Mouse (Mus musculus) embryonic facial prominence, embryonic 14.5 days (tissue): ENCODE results near the gene Cdk2ap2. TPM values are rescaled to one million over a fixed set of nuclear protein-coding genes. Genes with fewer than 3 reads are reported as not detected.
"Not testable (repeated sequence)": the region's sequence is repeated elsewhere in the genome, so short reads cannot be mapped to it uniquely, and the experiment has no call there.

Source experiments
- ATAC-seq: fragments of 200-750 bp; cut with Nextera tagmentation; 2 replicates; pipeline ENCODE4 v1.8.0; 2017; ENCODE audit warnings: low read depth, moderate number of reproducible peaks, moderate TSS enrichment
- DNase-seq: peaks from one replicate; pipeline ENCODE4 v3.0.0-alpha.2; 2015; ENCODE audit warnings: low spot score
- H3K27ac ChIP-seq: fragments of 300-500 bp; sonication (generic); replicated peaks from 2 replicates; pipeline ENCODE4 v1.5.1; 2014; ENCODE audit warnings: low read depth, mild to moderate bottlenecking, low read length, moderate library complexity
- H3K27me3 ChIP-seq: fragments of 300-500 bp; sonication (generic); replicated peaks from 2 replicates; pipeline ENCODE4 v1.6.1; 2014; ENCODE audit warnings: low read length; ENCODE audit not compliant: control insufficient read depth, insufficient read depth
- H3K36me3 ChIP-seq: fragments of 300-500 bp; sonication (generic); 2 replicates; pipeline ENCODE4 v1.6.1; 2014; ENCODE audit warnings: low read length, mixed read lengths; ENCODE audit not compliant: control insufficient read depth, insufficient read depth
- H3K4me1 ChIP-seq: fragments of 300-500 bp; sonication (generic); 2 replicates; pipeline ENCODE4 v1.6.1; 2014; ENCODE audit warnings: antibody characterized with exemption, low read length; ENCODE audit not compliant: control insufficient read depth, insufficient read depth
- H3K4me2 ChIP-seq: fragments of 300-500 bp; sonication (generic); 2 replicates; pipeline ENCODE4 v1.6.1; 2014; ENCODE audit warnings: low read depth, mild to moderate bottlenecking, low read length, moderate library complexity, mixed read lengths
- H3K4me3 ChIP-seq: fragments of 300-500 bp; sonication (generic); 2 replicates; pipeline ENCODE4 v1.5.1; 2014; ENCODE audit warnings: low read depth, mild to moderate bottlenecking, low read length
- H3K9ac ChIP-seq: fragments of 300-500 bp; sonication (generic); 2 replicates; pipeline ENCODE4 v1.6.1; 2014; ENCODE audit warnings: low read depth, mild to moderate bottlenecking, low read length, moderate library complexity, mixed read lengths
- H3K9me3 ChIP-seq: fragments of 300-500 bp; sonication (generic); 2 replicates; pipeline ENCODE4 v1.6.1; 2016; ENCODE audit warnings: low read length; ENCODE audit not compliant: control insufficient read depth
- WGBS: fragments of 180-500 bp; shearing (Covaris S2); extraction: QIAGEN DNeasy Blood & Tissue Kit; methylation state at CpG from one replicate; pipeline ENCODE4 v1.1.7; 2014; 5-methylcytosine and 5-hydroxymethylcytosine counted together
- polyA plus RNA-seq: library from polyadenylated mRNA; unstranded; fragments of >200 nt; fragmentation: Nextera tagmentation; extraction: Ambion mirVana; gene quantifications from 2 replicates; pipeline ENCODE4 v1.2.1, GENCODE M21; 2014

The Cdk2ap2 gene
- polyA plus RNA-seq, 1 experiment from 2014 or later: 68.6 TPM

GRCm38 (mm10) chr19:4125741-4126696, 29.0 kb downstream of the Cdk2ap2 start, which contains the start of gene Aip:
Gene Aip (minus strand): TSS chr19:4125858.
- peak; percentile 96 for ATAC-seq
- Histone ChIP-seq H3K27ac (peak within 1 kb of the TSS; percentile 76), H3K36me3 (peaks cover 31% of the 10 kb centered on the region), H3K4me3 (peak within 1 kb of the TSS; percentile 85), H3K9ac (peak within 1 kb of the TSS; percentile 83), H3K4me1 (peaks cover 8% of the 10 kb centered on the region; the same call in 1 of the 2 replicates), H3K4me2 (peak within 1 kb of the TSS; percentile 79), H3K9me3 (no peaks in the 10 kb centered on the region), H3K27me3 (no peaks in the 10 kb centered on the region)
- WGBS: 2% methylated on average over 30 of the region's 64 CpGs
- DNase-seq: peak; percentile 99

DNA sequence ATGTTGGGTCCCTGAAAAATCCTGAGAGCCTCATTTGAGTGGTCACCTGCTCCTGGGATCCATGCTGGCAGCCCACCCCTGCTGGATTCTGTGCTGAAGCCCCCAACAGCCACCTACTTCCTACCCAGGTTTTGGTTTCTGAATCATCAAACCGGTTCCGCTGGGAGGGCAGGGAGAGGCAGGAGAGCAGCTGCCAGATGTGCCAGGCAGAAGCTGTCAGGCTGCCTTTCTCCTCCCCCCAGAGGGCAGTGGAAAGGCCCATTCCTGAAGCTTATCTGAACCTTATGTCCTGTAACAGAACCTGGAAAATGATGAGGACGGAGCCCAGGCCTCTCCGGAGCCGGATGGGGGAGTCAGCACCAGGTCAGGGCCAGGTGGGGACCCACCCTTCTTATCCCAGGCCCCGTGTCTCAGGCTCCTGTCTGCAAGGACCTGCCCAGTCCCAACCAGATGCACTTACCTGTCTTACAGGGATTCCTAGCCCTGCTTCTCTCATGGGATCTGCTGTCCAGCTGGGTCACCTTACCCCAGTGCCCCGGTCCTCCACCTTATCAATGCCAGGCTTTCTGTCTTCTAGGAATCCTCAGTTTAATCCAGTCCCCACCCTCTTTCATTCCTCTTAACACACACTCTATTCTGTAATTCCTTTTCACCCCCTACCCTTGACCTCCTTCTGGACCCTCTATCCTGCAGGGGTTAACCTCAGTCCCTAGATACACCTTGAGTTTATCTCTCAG, 29.9 kb downstream of the Cdk2ap2 start:
- WGBS: 34% methylated on average over 7 of the region's 7 CpGs
- no peak overlapping the region for H3K27ac ChIP-seq
- H3K36me3 ChIP-seq: peaks cover 40% of the 10 kb centered on the region
- H3K9ac ChIP-seq: peak overlapping the region; percentile 83
- H3K9me3 ChIP-seq: no peaks in the 10 kb centered on the region
- DNase-seq (peak; percentile 54), ATAC-seq (no peak)
- 0 out of 2 replicates have a peak, but pooled peaks cover 6% of the 10 kb centered on the region for H3K4me1 ChIP-seq
- peak overlapping the region; percentile 85 for H3K4me3 ChIP-seq
- peak overlapping the region; percentile 79 for H3K4me2 ChIP-seq
- H3K27me3 ChIP-seq: no peaks in the 10 kb centered on the region

- peaks cover 45% of the 10 kb centered on the region for H3K36me3 ChIP-seq
- H3K4me2 ChIP-seq: no peak overlapping the region
- H3K9ac ChIP-seq: no peak overlapping the region
- H3K27ac ChIP-seq: no peak overlapping the region
- 93% methylated on average over 7 of the region's 7 CpGs for WGBS
- H3K27me3 ChIP-seq: no peaks in the 10 kb centered on the region
- 0 out of 2 replicates have a peak, but pooled peaks cover 6% of the 10 kb centered on the region for H3K4me1 ChIP-seq
- H3K9me3 ChIP-seq: no peaks in the 10 kb centered on the region
- H3K4me3 ChIP-seq: no peak overlapping the region
- ATAC-seq: no peak
- no peak for DNase-seq
Measured at GRCm38 (mm10) chr19:4129462-4129861, 32.5 kb downstream of the Cdk2ap2 start.

DNA sequence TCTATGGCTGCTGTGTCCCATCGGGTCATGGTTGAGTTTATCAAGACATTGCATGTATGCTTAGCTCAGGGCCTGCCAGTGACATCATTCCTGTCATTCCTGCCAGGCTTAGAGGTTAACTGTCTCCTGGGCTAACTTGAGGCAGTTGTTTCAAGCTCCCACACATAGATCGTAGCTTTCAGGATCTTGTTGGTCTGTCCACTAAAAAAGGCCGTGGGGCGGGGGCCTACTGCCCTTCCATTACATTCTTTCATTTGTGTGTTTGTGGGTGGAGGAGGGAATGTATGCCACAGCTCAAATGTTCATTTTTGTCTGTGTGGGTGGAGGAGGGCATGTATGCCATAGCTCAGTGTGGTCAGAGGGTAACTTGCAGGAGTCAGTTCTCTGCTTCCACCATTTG, 33.1 kb downstream of the Cdk2ap2 start:
- no peak overlapping the region for H3K9ac ChIP-seq
- peaks cover 45% of the 10 kb centered on the region for H3K36me3 ChIP-seq
- ATAC-seq: no peak

GRCm38 (mm10) chr19:4131075-4131474, 34.1 kb downstream of the Cdk2ap2 start:
- H3K36me3 ChIP-seq: peaks cover 45% of the 10 kb centered on the region
- no peak for ATAC-seq
- 84% methylated on average over 5 of the region's 5 CpGs for WGBS

More for the DNA sequence above, 33.1 kb downstream of the Cdk2ap2 start:
- H3K27me3 ChIP-seq: no peaks in the 10 kb centered on the region
- H3K4me1 ChIP-seq: 0 out of 2 replicates have a peak, but pooled peaks cover 6% of the 10 kb centered on the region
- DNase-seq: no peak
- no peak overlapping the region for H3K27ac ChIP-seq
- no peaks in the 10 kb centered on the region for H3K9me3 ChIP-seq
- WGBS: 92% methylated on average over 4 of the region's 4 CpGs
- H3K4me3 ChIP-seq: no peak overlapping the region
- H3K4me2 ChIP-seq: no peak overlapping the region

DNA sequence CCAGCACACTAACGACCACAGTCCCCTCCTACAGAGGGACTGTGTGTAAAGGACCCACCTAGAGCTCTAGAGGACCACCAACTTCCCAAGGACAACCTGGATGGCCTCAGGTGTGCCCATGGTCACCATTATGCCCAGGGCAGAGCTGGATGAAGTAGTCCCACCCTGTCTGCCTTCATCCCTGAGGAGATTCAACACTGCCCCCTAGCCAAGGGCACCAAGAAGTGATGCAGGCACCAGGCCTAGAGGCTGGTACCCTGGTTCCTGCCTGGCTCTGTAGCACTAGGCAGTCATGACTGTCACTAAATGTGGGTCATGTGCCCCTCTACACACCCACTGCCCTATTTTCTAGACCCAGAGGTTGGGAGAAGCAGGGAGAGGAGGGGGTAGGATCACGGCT, 34.8 kb downstream of the Cdk2ap2 start:
- DNase-seq (no peak), ATAC-seq (no peak)
- 0 out of 2 replicates have a peak, but pooled peaks cover 3% of the 10 kb centered on the region for H3K4me1 ChIP-seq
- H3K9ac ChIP-seq: no peak overlapping the region
- no peak overlapping the region for H3K4me3 ChIP-seq
- WGBS: 87% methylated on average over 2 of the region's 2 CpGs
- no peak overlapping the region for H3K4me2 ChIP-seq
- no peaks in the 10 kb centered on the region for H3K9me3 ChIP-seq
- H3K36me3 ChIP-seq: peaks cover 45% of the 10 kb centered on the region
- no peak overlapping the region for H3K27ac ChIP-seq
- H3K27me3 ChIP-seq: no peaks in the 10 kb centered on the region

More at GRCm38 (mm10) chr19:4131075-4131474, 34.1 kb downstream of the Cdk2ap2 start:
- Histone ChIP-seq H3K4me3 (no peak overlapping the region), H3K4me1 (0 out of 2 replicates have a peak, but pooled peaks cover 6% of the 10 kb centered on the region), H3K27me3 (no peaks in the 10 kb centered on the region), H3K9me3 (no peaks in the 10 kb centered on the region), H3K9ac (no peak overlapping the region), H3K4me2 (no peak overlapping the region), H3K27ac (no peak overlapping the region)
- no peak for DNase-seq

DNA sequence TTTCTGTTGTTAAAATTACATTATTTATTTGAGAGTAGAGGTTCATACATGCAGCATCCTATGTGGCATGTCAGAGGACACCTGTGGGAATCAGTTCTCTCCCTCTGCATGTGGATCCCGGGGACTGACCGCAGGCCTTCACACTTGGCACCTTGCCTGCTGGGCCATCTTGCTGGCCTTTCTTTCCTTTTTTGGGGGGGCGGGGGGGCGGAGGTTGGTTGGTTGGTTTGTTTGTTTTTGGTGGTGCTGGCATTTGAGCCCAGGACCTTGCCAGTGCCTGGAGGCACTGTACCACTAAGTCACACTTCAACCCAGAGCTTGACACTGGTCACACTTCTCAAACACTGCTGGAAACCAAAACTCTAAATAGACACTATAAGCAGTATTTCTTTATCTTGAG, 37.4 kb downstream of the Cdk2ap2 start:
- Histone ChIP-seq H3K9ac (no peak overlapping the region), H3K27me3 (no peaks in the 10 kb centered on the region), H3K9me3 (no peaks in the 10 kb centered on the region), H3K4me1 (no peaks in the 10 kb centered on the region), H3K4me2 (no peak overlapping the region), H3K36me3 (peaks cover 25% of the 10 kb centered on the region), H3K4me3 (no peak overlapping the region), H3K27ac (no peak overlapping the region)
- DNase-seq (no peak), ATAC-seq (no peak)
- 83% methylated on average over 4 of the region's 4 CpGs for WGBS

- H3K4me3 ChIP-seq, H3K4me2 ChIP-seq, H3K9me3 ChIP-seq, DNase-seq, H3K27me3 ChIP-seq, H3K27ac ChIP-seq, H3K9ac ChIP-seq, H3K4me1 ChIP-seq, ATAC-seq: not testable (repeated sequence)
- peaks cover 18% of the 10 kb centered on the region for H3K36me3 ChIP-seq
- 76% methylated on average over 6 of the region's 6 CpGs for WGBS
Measured at GRCm38 (mm10) chr19:4135229-4135962, 38.4 kb downstream of the Cdk2ap2 start.
